Mouse (Mus musculus) heart, embryonic 13.5 days (tissue): ENCODE data around the gene Znrf1. TPM values are rescaled to one million over a fixed set of nuclear protein-coding genes. Genes with fewer than 3 reads are reported as not detected.

Experiments
- ATAC-seq: fragments of 200-750 bp; cut with Nextera tagmentation; 2 replicates; pipeline ENCODE4 v1.8.0; 2017; ENCODE audit warnings: moderate TSS enrichment; ENCODE audit not compliant: insufficient number of reproducible peaks, low FRiP score, low TSS enrichment; ENCODE audit errors: extremely low read depth
- H3K27ac ChIP-seq: fragments of 300-500 bp; sonication (generic); replicated peaks from 2 replicates; pipeline ENCODE4 v1.5.1; 2015; ENCODE audit warnings: moderate library complexity, mild to moderate bottlenecking, inconsistent platforms
- H3K27me3 ChIP-seq: fragments of 300-500 bp; sonication (generic); replicated peaks from 2 replicates; pipeline ENCODE4 v1.6.1; 2015; ENCODE audit warnings: mild to moderate bottlenecking, inconsistent platforms
- H3K36me3 ChIP-seq: fragments of 300-500 bp; sonication (generic); 2 replicates; pipeline ENCODE4 v1.6.1; 2015; ENCODE audit warnings: mild to moderate bottlenecking, inconsistent platforms
- H3K4me1 ChIP-seq: fragments of 300-500 bp; sonication (generic); 2 replicates; pipeline ENCODE4 v1.6.1; 2015; ENCODE audit warnings: inconsistent platforms
- H3K4me2 ChIP-seq: fragments of 300-500 bp; sonication (generic); 2 replicates; pipeline ENCODE4 v1.6.1; 2015; ENCODE audit warnings: inconsistent platforms, mild to moderate bottlenecking, moderate library complexity
- H3K4me3 ChIP-seq: fragments of 300-500 bp; sonication (generic); 2 replicates; pipeline ENCODE4 v1.5.1; 2015; ENCODE audit warnings: moderate library complexity, mild to moderate bottlenecking, inconsistent platforms
- H3K9ac ChIP-seq: fragments of 300-500 bp; sonication (generic); 2 replicates; pipeline ENCODE4 v1.6.1; 2015; ENCODE audit warnings: inconsistent platforms, mild to moderate bottlenecking, moderate library complexity
- H3K9me3 ChIP-seq: fragments of 300-500 bp; sonication (generic); 2 replicates; pipeline ENCODE4 v1.6.1; 2016; ENCODE audit warnings: inconsistent platforms
- WGBS: fragments of 180-500 bp; shearing (Covaris S2); methylation state at CpG from one replicate; pipeline ENCODE4 v1.1.7; 2015; ENCODE audit warnings: mixed read lengths; 5-methylcytosine and 5-hydroxymethylcytosine counted together
- polyA plus RNA-seq: library from polyadenylated mRNA; unstranded; fragments of >200 nt; fragmentation: Nextera tagmentation; extraction: Ambion mirVana; gene quantifications from 2 replicates; pipeline ENCODE4 v1.2.1, GENCODE M21; 2015

Znrf1 gene
- polyA plus RNA-seq, 1 experiment from 2014 or later: 20.1 TPM

- H3K4me2 ChIP-seq: no peak overlapping the region
- WGBS: 54% methylated on average over 7 of the region's 7 CpGs
Observed at GRCm38 (mm10) chr8:111512941-111513340, 23.0 kb upstream of the Znrf1 start.

GRCm38 (mm10) chr8:111513446-111513845 is 22.5 kb upstream of the Znrf1 start:
- no peak overlapping the region for H3K4me2 ChIP-seq
- peak overlapping the region; percentile 16; the same call in 1 of the 2 replicates for H3K9ac ChIP-seq
- no peaks in the 10 kb centered on the region for H3K27me3 ChIP-seq
- no peak overlapping the region for H3K27ac ChIP-seq
- no peak for ATAC-seq
- 82% methylated on average over 8 of the region's 8 CpGs for WGBS
- peaks cover 42% of the 10 kb centered on the region for H3K4me1 ChIP-seq
- H3K9me3 ChIP-seq: peaks cover 3% of the 10 kb centered on the region; the same call in 1 of the 2 replicates
- peaks cover 6% of the 10 kb centered on the region for H3K36me3 ChIP-seq
- no peak overlapping the region for H3K4me3 ChIP-seq

More at GRCm38 (mm10) chr8:111512941-111513340, 23.0 kb upstream of the Znrf1 start:
- Histone ChIP-seq H3K4me1 (peaks cover 47% of the 10 kb centered on the region), H3K36me3 (peaks cover 6% of the 10 kb centered on the region), H3K27me3 (no peaks in the 10 kb centered on the region), H3K27ac (no peak overlapping the region), H3K9ac (peak overlapping the region; percentile 16; the same call in 1 of the 2 replicates), H3K4me3 (no peak overlapping the region), H3K9me3 (no peaks in the 10 kb centered on the region)
- ATAC-seq: no peak

- WGBS: 33% methylated on average over 7 of the region's 7 CpGs
- Histone ChIP-seq H3K4me2 (no peak overlapping the region), H3K4me3 (no peak overlapping the region), H3K36me3 (peaks cover 6% of the 10 kb centered on the region), H3K9me3 (peaks cover 5% of the 10 kb centered on the region; the same call in 1 of the 2 replicates), H3K4me1 (peaks cover 24% of the 10 kb centered on the region), H3K9ac (no peak overlapping the region), H3K27ac (no peak overlapping the region), H3K27me3 (no peaks in the 10 kb centered on the region)
- ATAC-seq: no peak
Observed at GRCm38 (mm10) chr8:111516451-111517035, 19.4 kb upstream of the Znrf1 start.

- H3K4me1 ChIP-seq: peaks cover 24% of the 10 kb centered on the region
- H3K36me3 ChIP-seq: peaks cover 6% of the 10 kb centered on the region
- H3K9me3 ChIP-seq: peaks cover 5% of the 10 kb centered on the region; the same call in 1 of the 2 replicates
- WGBS: 87% methylated on average over 2 of the region's 2 CpGs
- no peaks in the 10 kb centered on the region for H3K27me3 ChIP-seq
- H3K9ac ChIP-seq: no peak overlapping the region
- H3K4me3 ChIP-seq: no peak overlapping the region
- no peak for ATAC-seq
- no peak overlapping the region for H3K27ac ChIP-seq
- H3K4me2 ChIP-seq: no peak overlapping the region
Observed at GRCm38 (mm10) chr8:111517466-111517865, 18.4 kb upstream of the Znrf1 start.

GRCm38 (mm10) chr8:111521713-111522429 is 14.0 kb upstream of the Znrf1 start, which contains the start of gene Wdr59:
TSS of gene Wdr59 (minus strand) at chr8:111522092.
- peaks cover 5% of the 10 kb centered on the region; the same call in 1 of the 2 replicates for H3K9me3 ChIP-seq
- ATAC-seq: peak; percentile 100
- peak within 1 kb of the TSS; percentile 85 for H3K9ac ChIP-seq
- peak within 1 kb of the TSS; percentile 83 for H3K4me2 ChIP-seq
- no peak within 1 kb of the TSS for H3K27ac ChIP-seq
- peaks cover 11% of the 10 kb centered on the region for H3K4me1 ChIP-seq
- peak within 1 kb of the TSS; percentile 76 for H3K4me3 ChIP-seq
- 1% methylated on average over 34 of the region's 34 CpGs for WGBS
- H3K27me3 ChIP-seq: no peaks in the 10 kb centered on the region
- no peaks in the 10 kb centered on the region for H3K36me3 ChIP-seq

- 63% methylated on average over 6 of the region's 6 CpGs for WGBS
- Histone ChIP-seq H3K27ac (no peak overlapping the region), H3K9me3 (no peaks in the 10 kb centered on the region), H3K36me3 (no peaks in the 10 kb centered on the region), H3K4me1 (peaks cover 5% of the 10 kb centered on the region; the same call in 1 of the 2 replicates), H3K9ac (no peak overlapping the region), H3K27me3 (no peaks in the 10 kb centered on the region), H3K4me3 (no peak overlapping the region), H3K4me2 (no peak overlapping the region)
- ATAC-seq: no peak
Observed at GRCm38 (mm10) chr8:111526403-111527024, 9.4 kb upstream of the Znrf1 start.

- H3K36me3 ChIP-seq: no peaks in the 10 kb centered on the region
- 63% methylated on average over 8 of the region's 8 CpGs for WGBS
- no peak for ATAC-seq
- no peaks in the 10 kb centered on the region for H3K9me3 ChIP-seq
- H3K4me2 ChIP-seq: no peak overlapping the region
- H3K9ac ChIP-seq: no peak overlapping the region
- no peak overlapping the region for H3K27ac ChIP-seq
- no peaks in the 10 kb centered on the region for H3K27me3 ChIP-seq
- peaks cover 5% of the 10 kb centered on the region; the same call in 1 of the 2 replicates for H3K4me1 ChIP-seq
- H3K4me3 ChIP-seq: no peak overlapping the region
Observed at GRCm38 (mm10) chr8:111527149-111527548, 8.7 kb upstream of the Znrf1 start.

GRCm38 (mm10) chr8:111528071-111528470 is 7.8 kb upstream of the Znrf1 start:
- WGBS: 72% methylated on average over 5 of the region's 5 CpGs
- H3K27me3 ChIP-seq: no peaks in the 10 kb centered on the region
- no peak overlapping the region for H3K4me2 ChIP-seq
- no peaks in the 10 kb centered on the region for H3K36me3 ChIP-seq
- H3K4me3 ChIP-seq: no peak overlapping the region
- no peaks in the 10 kb centered on the region for H3K9me3 ChIP-seq
- H3K9ac ChIP-seq: no peak overlapping the region
- peaks cover 5% of the 10 kb centered on the region; the same call in 1 of the 2 replicates for H3K4me1 ChIP-seq
- H3K27ac ChIP-seq: no peak overlapping the region
- ATAC-seq: no peak

- Histone ChIP-seq H3K27ac (no peak overlapping the region), H3K4me2 (no peak overlapping the region), H3K27me3 (no peaks in the 10 kb centered on the region), H3K36me3 (no peaks in the 10 kb centered on the region), H3K4me3 (no peak overlapping the region), H3K9me3 (no peaks in the 10 kb centered on the region), H3K9ac (no peak overlapping the region), H3K4me1 (peaks cover 10% of the 10 kb centered on the region; the same call in 1 of the 2 replicates)
- no peak for ATAC-seq
- WGBS: 70% methylated on average over 12 of the region's 12 CpGs
Observed at GRCm38 (mm10) chr8:111531191-111531590, 4.7 kb upstream of the Znrf1 start.

- Histone ChIP-seq H3K27me3 (no peaks in the 10 kb centered on the region), H3K4me3 (no peak overlapping the region), H3K4me1 (peaks cover 10% of the 10 kb centered on the region; the same call in 1 of the 2 replicates), H3K9ac (no peak overlapping the region), H3K9me3 (no peaks in the 10 kb centered on the region), H3K36me3 (no peaks in the 10 kb centered on the region), H3K4me2 (no peak overlapping the region), H3K27ac (no peak overlapping the region)
- ATAC-seq: no peak
- WGBS: 69% methylated on average over 17 of the region's 17 CpGs
Observed at GRCm38 (mm10) chr8:111531621-111532020, 4.3 kb upstream of the Znrf1 start.

- no peak overlapping the region for H3K9ac ChIP-seq
- no peak overlapping the region for H3K27ac ChIP-seq
- H3K4me1 ChIP-seq: peaks cover 22% of the 10 kb centered on the region
- no peaks in the 10 kb centered on the region for H3K27me3 ChIP-seq
- no peak for ATAC-seq
- 63% methylated on average over 4 of the region's 4 CpGs for WGBS
- H3K4me2 ChIP-seq: no peak overlapping the region
- no peaks in the 10 kb centered on the region for H3K9me3 ChIP-seq
- no peak overlapping the region for H3K4me3 ChIP-seq
- no peaks in the 10 kb centered on the region for H3K36me3 ChIP-seq
Observed at GRCm38 (mm10) chr8:111533503-111533902, 2.4 kb upstream of the Znrf1 start.
